Mouse (Mus musculus): ENCODE measurements at regions not wholly inside any gene's neighbourhood (a gene's known extent, or its start where the extent isn't known, plus 50 kb on each side); places are given as distances from the start of the nearest gene placed in this dataset.

DNA sequence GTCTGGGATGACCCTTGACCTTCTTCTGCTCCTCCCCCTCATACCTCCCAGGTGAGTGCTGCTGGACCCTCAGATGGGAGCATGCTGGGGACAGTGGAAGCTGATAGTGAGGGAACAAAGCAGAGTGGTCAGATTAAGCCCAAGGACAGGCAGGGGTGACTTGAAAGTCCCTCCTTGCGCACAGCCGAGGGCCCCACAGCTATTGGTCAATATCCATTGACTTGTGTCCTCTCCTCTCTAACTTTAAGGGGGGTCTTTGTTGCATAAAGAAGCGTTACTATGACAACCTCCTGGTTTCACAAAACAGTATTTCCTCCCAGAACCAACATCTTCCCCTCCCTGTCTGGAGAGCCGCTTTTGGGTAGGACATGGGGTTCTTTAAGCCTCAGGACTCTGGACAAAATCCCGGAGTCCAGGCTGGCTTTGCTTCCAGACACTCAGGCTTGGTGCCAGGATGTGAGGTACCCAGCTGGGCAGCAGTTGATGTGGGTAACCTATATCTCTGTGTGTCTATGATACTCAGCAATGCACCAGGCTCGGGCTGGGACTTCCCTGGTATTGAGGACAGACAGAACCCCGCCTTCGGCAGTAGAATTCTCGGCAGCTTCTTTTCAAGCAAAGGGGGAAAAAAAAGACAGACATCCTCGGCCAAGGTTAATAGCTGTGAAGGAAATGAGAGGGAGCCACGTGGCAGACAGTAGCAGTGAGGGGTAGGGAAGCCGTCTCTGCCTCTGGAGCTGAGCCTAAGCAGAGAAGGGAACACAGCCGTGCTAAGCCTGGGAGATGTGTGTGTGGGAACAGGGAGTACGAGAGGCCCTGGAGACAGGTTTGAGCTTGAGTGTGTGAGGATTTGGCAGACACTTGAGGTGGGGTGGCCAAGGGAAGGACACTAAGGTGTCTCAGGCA lies 66.4 kb downstream of the Tspan17 start:
- TF ChIP-seq CTCF (IDR thresholded peaks at IDR 0.05; ENCODE audit: borderline replicate concordance, control insufficient read depth, extremely low read depth, insufficient read depth, low read length, poor library complexity) (no peak), POLR2A (IDR thresholded peaks at IDR 0.05; ENCODE audit: control insufficient read depth, extremely low read depth, insufficient read depth, low read length, poor library complexity) (no peak)
